Mouse (Mus musculus) E14TG2a.4 (cell line): ENCODE measurements around the gene 1700123O20Rik.

Experiments used
- H3K27me3 ChIP-seq: 2 replicates; pipeline ENCODE4 v1.6.1; 2014; ENCODE audit warnings: low read length, control low read depth; ENCODE audit not compliant: insufficient read depth
- H3K36me3 ChIP-seq: 2 replicates; pipeline ENCODE4 v1.6.1; 2014; ENCODE audit warnings: low read length, control low read depth; ENCODE audit not compliant: insufficient read depth
- H3K4me1 ChIP-seq: replicated peaks from 2 replicates; pipeline ENCODE4 v1.6.1; 2014; ENCODE audit warnings: low read depth, low read length, control low read depth
- H3K4me3 ChIP-seq: replicated peaks from 2 replicates; pipeline ENCODE4 v1.5.1; 2014; ENCODE audit warnings: mild to moderate bottlenecking, low read length
- H3K9me3 ChIP-seq: 2 replicates; pipeline ENCODE4 v1.6.1; 2014; ENCODE audit warnings: low read length, control low read depth
- CTCF ChIP-seq: conservative IDR thresholded peaks from 2 replicates; pipeline ENCODE4 v1.5.1; 2014; ENCODE audit warnings: low read length
- NANOG ChIP-seq: IDR thresholded peaks from 2 replicates; pipeline ENCODE4 v1.6.1; 2014; ENCODE audit warnings: borderline replicate concordance, low read length, mixed read lengths
- POU5F1 ChIP-seq: IDR thresholded peaks from 2 replicates; pipeline ENCODE4 v1.6.1; 2014; ENCODE audit warnings: low read length, borderline replicate concordance

The 1700123O20Rik gene

GRCm38 (mm10) chr14:54709054-54709453, 23.0 kb downstream of the 1700123O20Rik start:
- H3K36me3 ChIP-seq: no peaks in the 10 kb centered on the region
- TF ChIP-seq NANOG (no peak), CTCF (no peak), POU5F1 (no peak)
- H3K9me3 ChIP-seq: no peaks in the 10 kb centered on the region
- H3K4me1 ChIP-seq: peaks cover 48% of the 10 kb centered on the region
- peaks cover 50% of the 10 kb centered on the region for H3K27me3 ChIP-seq
- no peak overlapping the region for H3K4me3 ChIP-seq

GRCm38 (mm10) chr14:54712074-54712473, 26.1 kb downstream of the 1700123O20Rik start, which contains the start of gene Cebpe:
Gene Cebpe (minus strand): TSS chr14:54712174.
- H3K4me1 ChIP-seq: peaks cover 46% of the 10 kb centered on the region
- peaks cover 8% of the 10 kb centered on the region; the same call in 1 of the 2 replicates for H3K9me3 ChIP-seq
- peaks cover 43% of the 10 kb centered on the region for H3K27me3 ChIP-seq
- TF ChIP-seq POU5F1: no peak
- TF ChIP-seq CTCF: no peak
- TF ChIP-seq NANOG: no peak
- no peaks in the 10 kb centered on the region for H3K36me3 ChIP-seq
- H3K4me3 ChIP-seq: peak within 1 kb of the TSS; percentile 71

GRCm38 (mm10) chr14:54712861-54713260, 26.8 kb downstream of the 1700123O20Rik start:
- TF ChIP-seq CTCF (no peak), NANOG (no peak), POU5F1 (no peak)
- Histone ChIP-seq H3K4me3 (no peak overlapping the region), H3K36me3 (no peaks in the 10 kb centered on the region), H3K27me3 (peaks cover 36% of the 10 kb centered on the region), H3K9me3 (peaks cover 8% of the 10 kb centered on the region; the same call in 1 of the 2 replicates), H3K4me1 (peaks cover 46% of the 10 kb centered on the region)

GRCm38 (mm10) chr14:54714121-54714520, 28.1 kb downstream of the 1700123O20Rik start:
- Histone ChIP-seq H3K4me3 (peak overlapping the region; percentile 65; the same call in 1 of the 2 replicates), H3K9me3 (peaks cover 8% of the 10 kb centered on the region; the same call in 1 of the 2 replicates), H3K27me3 (peaks cover 35% of the 10 kb centered on the region), H3K4me1 (peaks cover 46% of the 10 kb centered on the region), H3K36me3 (no peaks in the 10 kb centered on the region)
- TF ChIP-seq NANOG: no peak
- peak; percentile 88 for TF ChIP-seq CTCF
- TF ChIP-seq POU5F1: no peak

DNA sequence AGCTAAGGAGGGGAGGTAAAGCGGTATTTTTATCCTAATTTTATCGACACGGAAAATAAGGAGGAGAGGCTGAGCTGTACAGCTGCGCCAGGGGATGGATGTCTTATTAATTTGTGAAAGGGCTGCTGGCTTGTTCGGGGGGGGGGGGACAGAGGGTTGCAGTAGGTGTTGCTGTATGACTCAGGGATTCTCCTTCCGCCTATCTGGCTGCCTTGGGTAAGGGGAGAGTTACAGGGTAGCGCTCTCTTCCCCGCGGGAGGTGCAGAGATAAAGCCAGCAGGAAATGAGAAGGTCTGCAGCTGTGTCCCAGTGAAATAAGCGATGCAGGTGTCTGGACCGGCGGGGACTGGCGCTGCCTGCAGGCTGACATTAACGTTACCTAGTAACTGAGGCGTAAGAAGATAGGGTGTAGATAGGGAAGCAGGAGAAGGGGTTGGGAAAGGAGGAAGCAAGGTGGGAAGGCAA, 28.6 kb downstream of the 1700123O20Rik start:
- Histone ChIP-seq H3K27me3 (peaks cover 31% of the 10 kb centered on the region), H3K9me3 (peaks cover 8% of the 10 kb centered on the region; the same call in 1 of the 2 replicates), H3K4me1 (peaks cover 46% of the 10 kb centered on the region), H3K36me3 (no peaks in the 10 kb centered on the region), H3K4me3 (peak overlapping the region; percentile 65)
- TF ChIP-seq CTCF: no peak
- no peak for TF ChIP-seq NANOG
- TF ChIP-seq POU5F1: no peak

DNA sequence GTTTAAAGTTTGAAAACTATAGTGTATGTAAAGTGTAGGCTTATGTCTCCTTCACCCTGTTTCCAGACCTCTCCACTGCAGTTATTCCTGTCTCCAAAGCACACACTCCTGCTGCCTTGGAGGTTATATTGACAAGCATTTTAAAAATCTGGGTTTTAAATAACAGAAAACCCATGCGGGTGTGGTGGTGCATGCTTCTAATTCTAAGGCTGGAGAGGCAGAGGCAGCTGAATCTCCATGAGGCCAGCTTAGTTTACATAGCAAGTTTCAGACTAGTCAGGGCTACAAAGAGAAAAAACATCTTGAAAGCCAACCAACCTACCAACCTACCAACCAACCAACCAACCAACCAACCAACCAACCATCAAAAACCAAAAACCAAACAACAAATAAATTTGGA, 29.4 kb downstream of the 1700123O20Rik start:
- Histone ChIP-seq H3K9me3 (peaks cover 8% of the 10 kb centered on the region; the same call in 1 of the 2 replicates), H3K4me3 (peak overlapping the region; percentile 65; the same call in 1 of the 2 replicates), H3K36me3 (no peaks in the 10 kb centered on the region), H3K27me3 (peaks cover 23% of the 10 kb centered on the region), H3K4me1 (peaks cover 42% of the 10 kb centered on the region)
- no peak for TF ChIP-seq POU5F1
- no peak for TF ChIP-seq CTCF
- TF ChIP-seq NANOG: no peak

DNA sequence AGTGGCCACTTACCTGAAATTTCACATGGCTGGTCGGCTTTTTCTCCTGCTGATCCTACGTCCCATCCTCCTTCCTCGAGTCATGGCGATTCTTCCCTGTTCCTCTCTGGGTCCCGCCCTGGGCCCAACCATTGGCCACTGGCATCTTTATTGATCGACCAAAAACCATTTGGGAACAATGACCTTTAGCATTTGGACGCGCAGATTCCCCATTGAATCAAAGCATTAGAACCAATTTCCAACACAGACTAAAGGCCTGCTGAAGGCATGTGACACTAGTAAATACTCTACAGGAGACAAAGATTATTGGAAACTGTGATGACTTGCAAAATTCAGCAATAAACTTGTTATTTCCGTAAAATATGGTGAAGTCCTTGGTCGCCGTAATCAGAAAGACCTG, 34.0 kb downstream of the 1700123O20Rik start:
- Histone ChIP-seq H3K36me3 (no peaks in the 10 kb centered on the region), H3K4me1 (peaks cover 10% of the 10 kb centered on the region), H3K4me3 (no peak overlapping the region), H3K27me3 (no peaks in the 10 kb centered on the region), H3K9me3 (peaks cover 16% of the 10 kb centered on the region)
- no peak for TF ChIP-seq POU5F1

DNA sequence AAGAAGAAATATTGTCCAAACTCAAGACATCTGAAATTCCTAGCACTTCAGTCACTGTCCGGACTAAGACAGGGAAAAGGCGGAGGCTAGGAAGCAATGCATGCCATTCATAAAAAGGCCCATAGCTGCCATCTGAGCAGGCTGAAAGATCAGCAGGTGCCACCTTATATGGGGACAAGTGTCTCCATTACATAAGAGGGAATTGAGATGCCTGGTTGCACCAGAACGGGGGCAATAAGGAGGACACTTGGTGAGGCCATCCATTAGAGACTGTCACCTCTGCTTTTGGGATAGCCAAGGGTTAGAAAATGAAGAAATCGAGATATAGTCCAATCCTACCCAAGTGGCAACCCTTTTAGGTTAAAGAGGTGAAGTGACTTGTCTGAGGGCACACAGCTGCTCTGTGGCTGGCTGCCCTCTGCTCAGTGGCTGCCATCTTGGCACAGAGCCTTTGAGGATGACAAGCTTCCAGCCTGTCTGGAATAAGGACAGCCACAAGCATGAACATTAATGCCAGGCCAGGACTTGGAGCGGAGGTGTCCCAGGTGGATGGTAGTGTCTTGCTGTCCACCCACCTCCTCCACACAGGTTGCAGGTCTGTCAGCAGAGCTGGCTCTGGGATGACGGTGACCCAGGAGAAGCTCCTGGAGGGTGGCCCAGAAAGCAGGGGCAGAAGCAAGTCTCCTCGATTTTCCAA, 34.8 kb downstream of the 1700123O20Rik start:
- Histone ChIP-seq H3K27me3 (no peaks in the 10 kb centered on the region), H3K4me3 (no peak overlapping the region), H3K9me3 (peaks cover 23% of the 10 kb centered on the region), H3K36me3 (no peaks in the 10 kb centered on the region), H3K4me1 (peaks cover 5% of the 10 kb centered on the region; the same call in 1 of the 2 replicates)
- TF ChIP-seq NANOG: no peak
- no peak for TF ChIP-seq POU5F1
- TF ChIP-seq CTCF: no peak
